Mouse (Mus musculus) spleen, adult 12 weeks (tissue): ENCODE results near the gene Gstt3.
A peak's percentile ranks its signal among the peaks of the same experiment; 100 is the strongest.
"Not testable (repeated sequence)": the region's sequence is repeated elsewhere in the genome, so short reads cannot be mapped to it uniquely, and the experiment has no call there.

Experiments used
- DNase-seq: peaks from one replicate; pipeline ENCODE4 v3.0.0; 2022; ENCODE audit warnings: low spot score

Gene Gstt3

GRCm38 (mm10) chr10:75779206-75780174, 1.7 kb downstream of the Gstt3 start:
- DNase-seq, result no peak

DNA sequence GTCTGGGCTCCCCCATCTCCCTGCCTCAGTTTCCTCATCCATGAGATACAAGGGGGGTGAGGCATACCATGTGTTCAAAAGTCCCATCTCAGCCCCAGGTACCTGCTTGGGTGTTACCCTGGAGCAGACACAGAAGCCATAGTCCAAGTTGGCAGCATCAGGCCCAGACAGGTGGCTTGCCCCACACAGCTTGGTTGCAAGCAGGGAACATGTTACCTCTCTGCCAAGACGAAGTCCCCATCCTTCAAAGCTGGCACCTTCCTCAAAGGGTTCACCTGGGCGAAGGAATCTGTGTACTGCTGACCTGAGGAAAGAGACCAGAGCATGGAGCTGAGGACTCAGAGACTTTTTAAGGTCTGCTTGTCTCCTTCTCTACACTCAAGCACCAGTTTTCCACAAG, 3.3 kb downstream of the Gstt3 start:
- DNase-seq, result no peak

DNA sequence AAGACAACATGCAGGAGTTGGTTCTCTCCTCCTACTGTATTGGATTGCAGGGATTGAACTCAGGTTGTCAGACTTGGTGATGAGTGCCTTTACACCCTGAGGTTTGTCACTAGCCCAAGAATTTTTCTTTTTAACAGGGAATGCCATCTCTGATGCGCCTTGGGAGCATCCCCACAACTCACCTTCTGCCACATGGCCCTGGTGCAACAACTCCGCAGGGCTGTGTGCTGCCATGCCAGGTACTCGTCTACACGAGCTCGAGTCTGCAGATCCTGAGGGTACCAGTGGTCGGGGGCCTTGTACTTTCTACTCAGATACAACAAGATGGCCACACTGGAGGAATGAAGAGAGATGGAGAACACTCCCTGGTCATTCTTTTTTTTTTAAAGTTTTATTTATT, 4.7 kb downstream of the Gstt3 start:
- DNase-seq, result no peak

DNA sequence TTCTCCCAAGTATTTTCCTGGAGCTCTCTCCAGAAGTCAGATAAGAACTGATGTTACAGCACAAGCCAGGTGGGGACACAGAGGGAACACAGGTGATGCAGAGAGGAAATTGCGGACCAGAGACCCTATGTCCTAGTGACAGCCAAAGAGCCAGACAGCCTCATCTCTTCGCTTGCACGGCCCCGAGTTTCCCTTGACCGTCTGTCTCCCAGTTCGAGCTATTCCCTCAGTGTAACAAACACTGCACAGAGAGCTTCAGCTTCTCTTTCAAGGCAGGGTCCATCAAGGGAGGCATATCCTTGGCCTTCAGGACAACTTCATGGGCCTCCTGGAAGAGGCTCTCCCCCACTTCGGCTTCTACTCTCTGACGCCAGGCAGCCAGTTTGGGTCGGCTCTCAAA, 6.6 kb downstream of the Gstt3 start:
- no peak for DNase-seq

DNA sequence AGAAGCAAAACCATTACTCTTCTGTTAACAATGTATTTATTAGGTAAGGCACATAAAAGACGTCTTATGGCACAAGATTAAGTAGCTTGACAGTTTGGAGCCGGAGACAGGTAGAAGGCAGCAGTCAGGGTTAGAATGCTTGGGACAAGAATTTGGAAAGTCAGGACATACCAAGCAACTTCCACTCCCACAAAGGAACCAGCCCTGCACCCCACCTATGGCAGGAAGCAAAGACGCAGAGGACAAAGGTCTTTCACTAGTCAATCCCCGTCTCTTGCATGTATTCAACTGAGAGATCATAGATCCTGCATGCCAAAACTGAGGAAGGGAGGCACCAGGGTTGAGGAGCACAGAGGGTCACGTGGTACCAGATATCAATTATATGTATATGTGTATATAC, 7.1 kb downstream of the Gstt3 start:
- DNase-seq, result no peak

GRCm38 (mm10) chr10:75772795-75773664, 8.2 kb downstream of the Gstt3 start, which contains the start of gene Ddt:
Ddt (minus strand) TSS chr10:75773414.
- DNase-seq, result peak; percentile 71

DNA sequence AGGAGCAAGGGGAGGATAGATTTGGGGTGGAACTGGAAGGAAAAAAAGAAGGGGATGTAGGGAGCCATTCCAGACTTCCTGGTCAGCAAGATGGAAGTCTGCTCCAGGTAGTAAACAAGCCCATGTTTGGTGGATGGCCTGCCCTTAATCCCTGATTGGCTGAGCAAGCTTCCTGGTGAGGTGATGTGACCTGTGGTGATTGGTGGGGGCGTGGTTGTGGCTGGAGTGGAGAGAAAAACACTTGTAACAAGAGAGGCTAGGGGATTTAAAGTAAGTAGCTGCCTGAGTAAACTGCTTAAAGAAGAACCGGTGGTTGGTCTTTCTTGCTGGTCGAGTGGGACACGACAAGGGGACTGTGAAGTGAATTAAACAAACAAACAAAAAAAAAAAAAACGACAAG, 13.5 kb downstream of the Gstt3 start:
- DNase-seq, result not testable (repeated sequence)

- no peak for DNase-seq
These were observed 14.4 kb downstream of the Gstt3 start for GRCm38 (mm10) chr10:75766856-75767255.

DNA sequence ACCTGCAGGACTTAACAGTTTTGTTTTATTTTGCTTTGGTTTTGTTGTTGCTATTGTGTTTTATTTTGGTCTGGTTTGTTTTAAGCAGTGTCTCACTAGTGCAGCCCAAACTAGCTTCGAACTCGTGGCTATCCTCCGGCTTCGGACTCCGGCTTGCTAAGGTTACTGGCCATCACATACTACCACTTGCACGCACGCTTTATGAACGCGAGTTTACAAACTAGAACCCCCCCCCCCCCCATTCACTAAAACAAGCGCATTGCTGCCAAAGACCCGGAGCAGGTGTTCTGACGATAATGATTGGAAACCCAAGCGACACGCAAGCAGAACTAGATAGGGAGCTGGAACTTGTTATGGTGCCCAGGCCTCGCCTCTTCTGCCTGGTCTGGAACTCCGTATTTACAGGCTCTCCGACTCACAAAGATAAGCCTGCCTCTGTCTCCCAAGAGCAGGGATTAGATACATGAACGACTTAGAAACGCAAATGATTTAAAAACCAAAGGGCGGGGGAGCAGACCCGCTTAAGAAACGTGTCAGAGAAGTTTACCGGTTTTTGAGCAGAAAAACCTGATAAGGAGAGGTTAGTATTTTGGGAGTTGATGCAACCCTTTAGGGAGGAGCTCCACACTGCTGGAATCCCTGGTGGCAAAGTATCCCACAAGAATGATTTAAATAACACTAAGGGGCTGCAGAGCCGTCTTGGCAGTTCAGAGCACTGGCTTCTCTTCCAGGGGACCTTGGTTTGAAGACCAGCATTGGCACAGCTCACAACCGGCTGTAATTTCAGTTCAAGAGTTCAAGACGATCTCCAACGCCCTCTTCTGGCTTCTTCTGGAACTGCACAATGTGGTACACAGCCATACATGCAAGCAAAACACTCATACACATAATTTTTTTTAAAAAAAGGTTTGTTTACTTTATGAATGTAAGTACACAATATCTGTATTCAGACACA, 16.4 kb downstream of the Gstt3 start:
- peak; percentile 83 for DNase-seq

DNA sequence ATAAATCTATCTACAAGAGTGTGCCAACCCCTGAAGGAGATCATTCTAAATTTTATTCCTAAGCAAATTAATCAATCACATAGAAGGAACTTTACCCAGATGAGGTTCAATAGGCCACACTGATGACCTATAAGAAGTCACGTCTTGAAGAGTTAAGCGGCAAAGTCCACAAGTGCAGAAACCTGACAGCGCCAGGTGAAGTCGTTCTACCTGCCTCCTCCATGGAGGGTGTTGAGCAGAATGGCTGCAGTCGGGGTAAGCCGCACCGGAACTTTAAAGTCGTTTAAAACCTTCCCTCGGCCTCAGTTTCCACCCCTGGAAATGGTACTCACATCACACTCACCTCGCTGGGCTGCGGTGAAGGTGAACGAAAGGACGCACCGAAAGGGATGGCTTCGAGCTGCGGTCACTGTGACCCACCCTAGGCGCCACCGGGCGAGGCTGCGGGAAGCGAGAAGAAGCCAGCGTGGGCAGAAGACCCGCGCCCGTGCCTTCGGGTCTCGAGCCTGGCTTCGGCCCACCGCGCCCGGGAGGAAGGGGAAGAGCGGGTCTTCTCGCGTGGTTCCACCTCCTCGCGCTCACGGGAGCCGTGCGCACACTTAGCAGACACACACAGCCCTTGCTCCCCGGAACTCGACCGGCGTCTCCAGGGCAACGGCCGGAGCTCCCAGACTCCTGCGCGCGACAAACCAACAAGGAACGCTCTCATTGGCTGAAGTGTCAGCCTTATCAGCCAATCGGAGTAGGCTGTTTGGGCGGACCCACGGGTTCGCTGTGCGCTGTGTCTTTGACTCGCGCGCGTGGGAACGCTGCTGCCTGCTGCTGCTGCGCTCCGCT, 17.3 kb downstream of the Gstt3 start, which contains the start of gene Cabin1:
Gene Cabin1 (minus strand): TSS at position 660 of the 837 bp plus-strand sequence.
- DNase-seq, result peak; percentile 96

- DNase-seq, result no peak
These were observed 18.8 kb downstream of the Gstt3 start for GRCm38 (mm10) chr10:75762413-75762812.

- DNase-seq, result no peak
These were observed 20.9 kb downstream of the Gstt3 start for GRCm38 (mm10) chr10:75760311-75760710.

DNA sequence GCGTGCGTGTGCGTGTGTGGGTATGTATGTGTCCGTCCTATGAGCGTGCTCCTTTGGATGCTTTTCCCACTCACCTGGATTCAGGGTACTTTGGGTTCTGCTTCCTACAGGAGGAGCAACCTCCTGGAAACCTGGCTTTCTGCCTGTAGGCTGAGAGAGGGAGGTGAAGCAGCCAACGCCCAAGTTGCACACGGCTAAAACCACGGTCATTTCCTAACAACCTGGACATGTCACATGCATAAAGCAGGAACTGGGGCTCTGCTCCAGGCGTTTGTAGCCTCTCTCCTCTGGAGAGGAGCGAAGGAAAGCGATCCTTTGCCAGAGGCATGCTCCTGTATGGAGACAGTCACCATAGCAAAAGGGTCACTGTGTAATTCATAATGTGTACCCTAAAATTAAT, 24.5 kb downstream of the Gstt3 start:
- DNase-seq, result no peak

GRCm38 (mm10) chr10:75744017-75744416, 37.2 kb downstream of the Gstt3 start:
- DNase-seq, result peak; percentile 68

GRCm38 (mm10) chr10:75743369-75743768, 37.8 kb downstream of the Gstt3 start:
- no peak for DNase-seq

DNA sequence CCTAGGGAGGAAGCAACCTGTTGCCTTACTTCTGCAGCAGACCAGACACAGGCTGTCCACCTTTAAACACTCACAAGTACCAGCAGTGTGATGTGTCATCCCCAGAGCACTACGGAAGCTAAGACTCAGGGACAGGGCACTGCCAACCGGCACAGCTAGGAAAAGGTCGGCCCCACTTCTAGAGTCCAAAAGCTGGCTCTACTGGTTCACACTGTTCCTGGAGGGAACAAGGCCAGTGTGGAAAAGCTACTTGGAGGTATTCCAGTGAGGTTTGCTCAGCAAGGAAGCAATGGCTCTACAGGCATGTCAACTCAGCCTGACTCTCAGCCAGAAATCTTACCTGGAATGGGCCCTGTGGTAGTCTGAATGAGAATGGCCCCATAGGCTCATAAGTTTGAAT, 40.3 kb downstream of the Gstt3 start:
- no peak for DNase-seq

DNA sequence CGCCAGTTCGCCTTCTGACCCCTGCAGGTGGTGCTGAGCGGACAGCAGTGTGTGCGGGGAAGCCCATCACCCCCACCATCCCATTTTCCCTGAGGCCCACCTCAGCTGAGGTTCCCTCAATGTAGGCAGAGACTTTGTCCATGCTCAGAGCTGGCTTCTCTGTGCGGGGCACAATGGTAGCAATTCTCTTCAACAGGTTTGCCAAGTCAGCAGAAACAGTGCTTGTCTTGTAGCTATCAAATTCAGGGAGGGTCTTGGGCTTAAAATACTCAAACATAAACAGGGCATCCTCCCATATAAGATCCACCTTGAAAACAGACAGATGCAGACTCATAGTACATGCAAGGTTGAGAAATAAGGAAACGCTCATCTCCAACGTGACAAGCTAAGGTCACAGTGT, 55.8 kb downstream of the Gstt3 start:
- no peak for DNase-seq
